Mouse (Mus musculus): ENCODE measurements around the gene Abca5.

- TF ChIP-seq POLR2A (IDR thresholded peaks at IDR 0.05; ENCODE audit: borderline replicate concordance, insufficient read depth, low read length) = no peak
- TF ChIP-seq CTCF (IDR thresholded peaks at IDR 0.05; ENCODE audit: borderline replicate concordance, insufficient read depth, low read depth, low read length) = no peak
Measured at GRCm38 (mm10) chr11:110232975-110233374, 104.5 kb downstream of the Abca5 start.

Measured in cerebellum, adult 2 months (tissue).